Mouse (Mus musculus) kidney, embryonic 15.5 days (tissue): ENCODE measurements at regions not wholly inside any gene's neighbourhood (a gene's known extent, or its start where the extent isn't known, plus 50 kb on each side); places are given as distances from the start of the nearest gene placed in this dataset.
A peak's percentile ranks its signal among the peaks of the same experiment; 100 is the strongest.

Experiments
- ATAC-seq: fragments of 200-750 bp; cut with Nextera tagmentation; replicated peaks from 2 replicates; pipeline ENCODE4 v1.8.0; 2017; ENCODE audit warnings: moderate TSS enrichment; ENCODE audit not compliant: low FRiP score
- H3K27ac ChIP-seq: fragments of 300-500 bp; sonication (generic); 2 replicates; pipeline ENCODE4 v1.5.1; 2015; ENCODE audit warnings: mild to moderate bottlenecking, inconsistent platforms
- H3K27me3 ChIP-seq: fragments of 300-500 bp; sonication (generic); 2 replicates; pipeline ENCODE4 v1.6.1; 2015; ENCODE audit warnings: inconsistent platforms
- H3K36me3 ChIP-seq: fragments of 300-500 bp; sonication (generic); 2 replicates; pipeline ENCODE4 v1.6.1; 2015; ENCODE audit warnings: inconsistent platforms
- H3K4me1 ChIP-seq: fragments of 300-500 bp; sonication (generic); 2 replicates; pipeline ENCODE4 v1.6.1; 2015; ENCODE audit warnings: inconsistent platforms
- H3K4me2 ChIP-seq: fragments of 300-500 bp; sonication (generic); 2 replicates; pipeline ENCODE4 v1.6.1; 2015; ENCODE audit warnings: moderate library complexity, mild to moderate bottlenecking, inconsistent platforms
- H3K4me3 ChIP-seq: fragments of 300-500 bp; sonication (generic); replicated peaks from 2 replicates; pipeline ENCODE4 v1.5.1; 2015; ENCODE audit warnings: mild to moderate bottlenecking, inconsistent platforms
- H3K9ac ChIP-seq: fragments of 300-500 bp; sonication (generic); 2 replicates; pipeline ENCODE4 v1.6.1; 2015; ENCODE audit warnings: mild to moderate bottlenecking, inconsistent platforms
- H3K9me3 ChIP-seq: fragments of 300-500 bp; sonication (generic); replicated peaks from 2 replicates; pipeline ENCODE4 v1.6.1; 2016; ENCODE audit warnings: inconsistent platforms
- WGBS: fragments of 180-500 bp; shearing (Covaris S2); methylation state at CpG from one replicate; pipeline ENCODE4 v1.1.7; 2015; ENCODE audit warnings: mixed read lengths; 5-methylcytosine and 5-hydroxymethylcytosine counted together

DNA sequence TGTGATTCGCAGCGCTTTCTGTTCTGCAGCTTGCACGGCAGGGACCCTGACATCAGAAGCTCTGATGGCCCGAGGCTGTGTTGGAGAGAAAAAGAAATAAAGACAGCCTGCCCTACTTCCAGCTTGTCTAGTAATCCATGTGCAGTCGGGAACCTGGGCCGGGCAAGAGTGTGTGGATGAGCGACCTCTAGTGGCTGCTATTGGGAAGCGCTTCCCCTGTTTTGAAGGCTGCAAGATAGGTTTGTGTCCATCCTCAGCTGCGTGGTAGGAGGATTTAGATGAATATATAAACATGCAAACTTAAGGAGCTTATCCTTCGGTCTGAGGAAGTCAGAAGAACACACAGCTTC, 111.5 kb upstream of the Stmnd1 start:
- Histone ChIP-seq H3K4me1 (peaks cover 11% of the 10 kb centered on the region), H3K4me2 (peak overlapping the region; percentile 60), H3K9ac (peak overlapping the region; percentile 34; the same call in 1 of the 2 replicates), H3K9me3 (no peaks in the 10 kb centered on the region), H3K36me3 (no peaks in the 10 kb centered on the region), H3K27ac (peak overlapping the region; percentile 38; the same call in 1 of the 2 replicates), H3K27me3 (no peaks in the 10 kb centered on the region), H3K4me3 (peak overlapping the region; percentile 32)
- WGBS, result 2% methylated on average over 10 of the region's 10 CpGs
- ATAC-seq, result peak; percentile 54; the same call in 1 of the 2 replicates

GRCm38 (mm10) chr13:46161261-46162024, 112.1 kb upstream of the Stmnd1 start:
- Histone ChIP-seq H3K4me3 (peak overlapping the region; percentile 32), H3K9me3 (no peaks in the 10 kb centered on the region), H3K9ac (peak overlapping the region; percentile 34; the same call in 1 of the 2 replicates), H3K36me3 (no peaks in the 10 kb centered on the region), H3K27ac (peak overlapping the region; percentile 38), H3K4me1 (peaks cover 11% of the 10 kb centered on the region), H3K4me2 (peak overlapping the region; percentile 60), H3K27me3 (no peaks in the 10 kb centered on the region)
- ATAC-seq, result peak; percentile 66
- WGBS, result 27% methylated on average over 13 of the region's 13 CpGs

GRCm38 (mm10) chr13:46159354-46159753, 114.2 kb upstream of the Stmnd1 start:
- Histone ChIP-seq H3K9me3 (no peaks in the 10 kb centered on the region), H3K4me1 (peaks cover 11% of the 10 kb centered on the region), H3K4me2 (no peak overlapping the region), H3K4me3 (no peak overlapping the region), H3K27me3 (no peaks in the 10 kb centered on the region), H3K9ac (no peak overlapping the region), H3K36me3 (no peaks in the 10 kb centered on the region), H3K27ac (no peak overlapping the region)
- WGBS, result 95% methylated on average over 14 of the region's 14 CpGs
- no peak for ATAC-seq

- no peak overlapping the region for H3K4me2 ChIP-seq
- no peaks in the 10 kb centered on the region for H3K4me1 ChIP-seq
- ATAC-seq, result no peak
- no peak overlapping the region for H3K4me3 ChIP-seq
- 89% methylated on average over 14 of the region's 14 CpGs for WGBS
- no peaks in the 10 kb centered on the region for H3K27me3 ChIP-seq
- no peaks in the 10 kb centered on the region for H3K9me3 ChIP-seq
- no peak overlapping the region for H3K27ac ChIP-seq
- no peaks in the 10 kb centered on the region for H3K36me3 ChIP-seq
- H3K9ac ChIP-seq, result no peak overlapping the region
Measured at GRCm38 (mm10) chr13:46153282-46154260, 120.0 kb upstream of the Stmnd1 start.

DNA sequence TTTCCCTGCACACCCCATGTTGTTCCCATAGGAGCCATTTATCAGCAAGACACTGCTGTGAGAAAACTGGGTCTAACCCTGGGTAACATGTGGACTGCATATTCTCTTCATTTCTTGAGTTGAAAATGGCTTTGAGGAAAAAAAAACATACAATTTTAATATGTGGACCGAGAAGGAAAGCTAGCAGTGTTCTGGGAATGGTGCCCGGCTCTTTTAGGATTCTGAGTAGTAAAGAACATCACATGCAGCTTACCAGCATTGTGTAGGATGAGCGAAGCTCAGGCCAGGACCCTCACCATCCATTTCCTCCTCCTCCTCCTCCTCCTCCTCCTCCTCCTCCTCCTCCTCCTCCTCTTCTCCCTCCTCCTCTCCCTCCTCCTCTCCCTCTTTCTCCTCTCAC, 133.5 kb upstream of the Stmnd1 start:
- no peaks in the 10 kb centered on the region for H3K4me1 ChIP-seq
- WGBS, result 77% methylated on average over 3 of the region's 3 CpGs
- ATAC-seq, result no peak

GRCm38 (mm10) chr13:46139251-46139650, 134.3 kb upstream of the Stmnd1 start:
- no peak for ATAC-seq
- Histone ChIP-seq H3K36me3 (no peaks in the 10 kb centered on the region), H3K27me3 (no peaks in the 10 kb centered on the region), H3K4me2 (no peak overlapping the region), H3K9me3 (no peaks in the 10 kb centered on the region), H3K4me1 (no peaks in the 10 kb centered on the region), H3K9ac (no peak overlapping the region), H3K4me3 (no peak overlapping the region), H3K27ac (no peak overlapping the region)
- WGBS, result 74% methylated on average over 5 of the region's 5 CpGs

More for the DNA sequence above, 133.5 kb upstream of the Stmnd1 start:
- no peak overlapping the region for H3K9ac ChIP-seq
- H3K9me3 ChIP-seq, result no peaks in the 10 kb centered on the region
- no peaks in the 10 kb centered on the region for H3K36me3 ChIP-seq
- H3K4me2 ChIP-seq, result no peak overlapping the region
- no peak overlapping the region for H3K4me3 ChIP-seq
- H3K27me3 ChIP-seq, result no peaks in the 10 kb centered on the region
- H3K27ac ChIP-seq, result no peak overlapping the region

- 91% methylated on average over 8 of the region's 8 CpGs for WGBS
- Histone ChIP-seq H3K27ac (no peak overlapping the region), H3K27me3 (no peaks in the 10 kb centered on the region), H3K9ac (no peak overlapping the region), H3K9me3 (no peaks in the 10 kb centered on the region), H3K36me3 (no peaks in the 10 kb centered on the region), H3K4me1 (no peaks in the 10 kb centered on the region), H3K4me3 (no peak overlapping the region), H3K4me2 (no peak overlapping the region)
- ATAC-seq, result no peak
Measured at GRCm38 (mm10) chr13:46135411-46135810, 138.1 kb upstream of the Stmnd1 start.

DNA sequence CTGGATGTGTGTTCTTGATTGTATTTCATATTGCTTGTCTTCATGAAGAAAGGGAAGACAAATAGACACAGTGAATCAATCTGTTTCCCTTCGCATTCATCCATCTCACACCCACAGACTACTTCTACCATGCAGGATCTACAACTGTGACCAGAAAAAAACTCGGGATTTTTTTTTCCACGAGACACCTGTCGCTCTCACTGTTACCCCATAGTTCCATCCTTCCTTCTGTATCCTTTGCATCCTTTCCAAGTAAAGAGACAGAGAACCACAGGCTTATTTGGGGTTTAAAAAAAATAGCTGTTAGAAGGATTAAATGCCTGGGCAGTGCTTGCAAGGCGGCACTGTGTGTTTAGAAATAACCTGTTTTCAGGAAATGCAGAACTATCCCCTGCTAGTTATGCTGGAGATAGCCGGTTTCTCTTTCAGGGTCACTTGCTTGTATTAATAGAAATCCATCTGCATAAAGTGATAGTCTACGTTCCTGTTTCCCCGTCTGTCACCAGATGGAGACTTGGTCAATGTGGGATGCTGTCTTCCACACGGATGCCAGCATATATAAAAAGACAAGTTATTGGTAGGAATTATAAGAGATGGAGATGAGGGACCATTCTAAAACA, 144.2 kb upstream of the Stmnd1 start:
- WGBS, result 87% methylated on average over 9 of the region's 9 CpGs
- Histone ChIP-seq H3K9ac (no peak overlapping the region), H3K4me2 (no peak overlapping the region), H3K36me3 (no peaks in the 10 kb centered on the region), H3K9me3 (no peaks in the 10 kb centered on the region), H3K4me1 (no peaks in the 10 kb centered on the region), H3K27me3 (no peaks in the 10 kb centered on the region), H3K4me3 (no peak overlapping the region), H3K27ac (no peak overlapping the region)
- ATAC-seq, result no peak

DNA sequence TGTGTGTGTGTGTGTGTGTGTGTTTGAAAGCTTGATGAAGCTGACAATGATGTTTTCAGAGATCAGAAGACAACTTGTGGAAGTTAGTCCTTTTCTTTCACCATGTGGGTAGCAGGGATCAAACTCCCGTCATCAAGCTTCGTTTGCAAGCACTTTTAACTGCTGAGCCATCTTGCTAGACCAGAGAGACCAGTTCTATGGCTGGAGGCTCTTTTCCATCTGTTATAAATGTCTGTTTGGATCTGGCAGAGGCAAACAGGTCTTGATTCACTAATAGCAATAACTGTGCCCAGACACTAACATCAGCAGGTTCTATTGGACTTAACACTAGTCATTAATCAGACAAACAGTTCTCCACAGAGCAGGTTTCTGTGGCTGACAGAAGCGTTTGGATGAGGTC, 150.1 kb upstream of the Stmnd1 start:
- ATAC-seq, result no peak
- H3K27ac ChIP-seq, result no peak overlapping the region
- H3K36me3 ChIP-seq, result no peaks in the 10 kb centered on the region
- H3K4me1 ChIP-seq, result no peaks in the 10 kb centered on the region
- H3K9ac ChIP-seq, result no peak overlapping the region
- WGBS, result 70% methylated on average over 3 of the region's 3 CpGs
- no peaks in the 10 kb centered on the region for H3K9me3 ChIP-seq
- H3K4me2 ChIP-seq, result no peak overlapping the region
- H3K4me3 ChIP-seq, result no peak overlapping the region
- H3K27me3 ChIP-seq, result no peaks in the 10 kb centered on the region

DNA sequence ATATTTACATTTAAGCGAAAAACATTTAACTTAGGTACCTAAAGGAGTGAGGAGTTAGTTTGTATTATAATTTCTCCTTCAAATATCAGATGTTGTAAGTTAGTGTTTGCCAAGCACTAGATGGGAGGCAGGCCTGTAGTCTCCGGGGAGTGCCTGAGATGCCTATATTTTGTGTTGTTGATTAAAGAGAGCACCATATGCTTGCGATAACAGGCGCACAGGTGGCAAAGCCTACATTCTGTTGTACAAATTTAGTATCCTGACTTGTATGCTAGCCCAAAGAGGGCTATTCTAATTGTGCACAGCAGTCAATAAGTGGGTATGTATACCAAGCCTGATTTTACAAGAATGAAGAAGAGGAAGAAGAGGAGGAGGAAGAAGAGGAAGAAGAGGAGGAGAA, 151.8 kb upstream of the Atxn1 start:
- Histone ChIP-seq H3K27me3 (no peaks in the 10 kb centered on the region), H3K4me1 (no peaks in the 10 kb centered on the region), H3K9me3 (no peaks in the 10 kb centered on the region), H3K4me3 (no peak overlapping the region), H3K36me3 (no peaks in the 10 kb centered on the region), H3K27ac (no peak overlapping the region), H3K4me2 (no peak overlapping the region), H3K9ac (no peak overlapping the region)
- ATAC-seq, result no peak
- 91% methylated on average over 4 of the region's 4 CpGs for WGBS

GRCm38 (mm10) chr13:46104971-46105370, 140.2 kb upstream of the Atxn1 start:
- peak; percentile 49; the same call in 1 of the 2 replicates for ATAC-seq
- 36% methylated on average over 6 of the region's 6 CpGs for WGBS

GRCm38 (mm10) chr13:46098621-46099020, 133.8 kb upstream of the Atxn1 start:
- ATAC-seq, result no peak
- H3K4me2 ChIP-seq, result no peak overlapping the region
- H3K4me1 ChIP-seq, result no peaks in the 10 kb centered on the region
- no peak overlapping the region for H3K9ac ChIP-seq
- H3K9me3 ChIP-seq, result no peaks in the 10 kb centered on the region
- no peaks in the 10 kb centered on the region for H3K27me3 ChIP-seq
- H3K27ac ChIP-seq, result no peak overlapping the region
- no peak overlapping the region for H3K4me3 ChIP-seq
- WGBS, result 81% methylated on average over 7 of the region's 7 CpGs
- H3K36me3 ChIP-seq, result no peaks in the 10 kb centered on the region

More at GRCm38 (mm10) chr13:46104971-46105370, 140.2 kb upstream of the Atxn1 start:
- no peak overlapping the region for H3K4me3 ChIP-seq
- H3K27ac ChIP-seq, result no peak overlapping the region
- H3K4me1 ChIP-seq, result no peaks in the 10 kb centered on the region
- H3K4me2 ChIP-seq, result no peak overlapping the region
- H3K9ac ChIP-seq, result no peak overlapping the region
- H3K36me3 ChIP-seq, result no peaks in the 10 kb centered on the region
- no peaks in the 10 kb centered on the region for H3K27me3 ChIP-seq
- no peaks in the 10 kb centered on the region for H3K9me3 ChIP-seq
